Mouse (Mus musculus): ENCODE measurements around the gene Pagr1a. TPM values are rescaled to one million over a fixed set of nuclear protein-coding genes. Genes with fewer than 3 reads are reported as not detected.
A peak's percentile ranks its signal among the peaks of the same experiment; 100 is the strongest.

The Pagr1a gene
- polyA plus RNA-seq, 1 experiment from 2014 or later, result 56.6 TPM

GRCm38 (mm10) chr7:127017950-127018345 is 796 bp upstream of the Pagr1a start:
- peaks cover 10% of the 10 kb centered on the region; the same call in 1 of the 2 replicates for H3K36me3 ChIP-seq (ENCODE audit: control insufficient read depth, insufficient read depth, low read length)
- H3K4me1 ChIP-seq (ENCODE audit: control insufficient read depth, insufficient read depth, low read length), result peaks cover 70% of the 10 kb centered on the region
- peak overlapping the region; percentile 8 for H3K4me3 ChIP-seq (replicated peaks; ENCODE audit: low read length)
- WGBS, result 35% methylated on average over 6 of the region's 6 CpGs
- H3K4me2 ChIP-seq (ENCODE audit: low read depth, low read length), result peak overlapping the region; percentile 84
- no peak for ATAC-seq (ENCODE audit: insufficient read depth, low FRiP score)
- peak overlapping the region; percentile 65 for H3K9ac ChIP-seq (ENCODE audit: low read length)
- H3K27ac ChIP-seq (ENCODE audit: low read length), result peak overlapping the region; percentile 66
- no peaks in the 10 kb centered on the region for H3K9me3 ChIP-seq (replicated peaks; ENCODE audit: control insufficient read depth, low read length)
- H3K27me3 ChIP-seq (ENCODE audit: control insufficient read depth, insufficient read depth, low read length), result no peaks in the 10 kb centered on the region

GRCm38 (mm10) chr7:127016486-127016938 is 640 bp downstream of the Pagr1a start:
- Histone ChIP-seq H3K4me3 (replicated peaks; ENCODE audit: low read length) (peak overlapping the region; percentile 63), H3K27me3 (ENCODE audit: control insufficient read depth, insufficient read depth, low read length) (no peaks in the 10 kb centered on the region), H3K9ac (ENCODE audit: low read length) (peak overlapping the region; percentile 91), H3K4me2 (ENCODE audit: low read depth, low read length) (peak overlapping the region; percentile 85), H3K36me3 (ENCODE audit: control insufficient read depth, insufficient read depth, low read length) (peaks cover 8% of the 10 kb centered on the region; the same call in 1 of the 2 replicates), H3K27ac (ENCODE audit: low read length) (peak overlapping the region; percentile 98), H3K9me3 (replicated peaks; ENCODE audit: control insufficient read depth, low read length) (no peaks in the 10 kb centered on the region), H3K4me1 (ENCODE audit: control insufficient read depth, insufficient read depth, low read length) (peaks cover 58% of the 10 kb centered on the region)
- WGBS, result under 1% methylated on average over 22 of the region's 22 CpGs
- peak; percentile 48 for ATAC-seq (ENCODE audit: insufficient read depth, low FRiP score)

- H3K4me3 ChIP-seq (replicated peaks; ENCODE audit: low read length), result peak within 1 kb of the TSS; percentile 63
- no peaks in the 10 kb centered on the region for H3K9me3 ChIP-seq (replicated peaks; ENCODE audit: control insufficient read depth, low read length)
- peak within 1 kb of the TSS; percentile 91 for H3K9ac ChIP-seq (ENCODE audit: low read length)
- peak within 1 kb of the TSS; percentile 98 for H3K27ac ChIP-seq (ENCODE audit: low read length)
- H3K27me3 ChIP-seq (ENCODE audit: control insufficient read depth, insufficient read depth, low read length), result no peaks in the 10 kb centered on the region
- H3K4me1 ChIP-seq (ENCODE audit: control insufficient read depth, insufficient read depth, low read length), result peaks cover 56% of the 10 kb centered on the region
- H3K36me3 ChIP-seq (ENCODE audit: control insufficient read depth, insufficient read depth, low read length), result peaks cover 8% of the 10 kb centered on the region; the same call in 1 of the 2 replicates
- no peak for ATAC-seq (ENCODE audit: insufficient read depth, low FRiP score)
- peak within 1 kb of the TSS; percentile 85 for H3K4me2 ChIP-seq (ENCODE audit: low read depth, low read length)
These were observed 869 bp downstream of the Pagr1a start, which contains the start of gene Pagr1b for GRCm38 (mm10) chr7:127016481-127016485. Pagr1b (minus strand) TSS chr7:127016484.

- H3K4me2 ChIP-seq (ENCODE audit: low read depth, low read length), result peak overlapping the region; percentile 85
- peaks cover 54% of the 10 kb centered on the region for H3K4me1 ChIP-seq (ENCODE audit: control insufficient read depth, insufficient read depth, low read length)
- peak; percentile 19; the same call in 1 of the 2 replicates for ATAC-seq (ENCODE audit: insufficient read depth, low FRiP score)
- H3K9ac ChIP-seq (ENCODE audit: low read length), result peak overlapping the region; percentile 91
- H3K27ac ChIP-seq (ENCODE audit: low read length), result peak overlapping the region; percentile 98
- H3K36me3 ChIP-seq (ENCODE audit: control insufficient read depth, insufficient read depth, low read length), result peaks cover 8% of the 10 kb centered on the region; the same call in 1 of the 2 replicates
- 3% methylated on average over 10 of the region's 10 CpGs for WGBS
- H3K9me3 ChIP-seq (replicated peaks; ENCODE audit: control insufficient read depth, low read length), result no peaks in the 10 kb centered on the region
- H3K4me3 ChIP-seq (replicated peaks; ENCODE audit: low read length), result peak overlapping the region; percentile 63
- H3K27me3 ChIP-seq (ENCODE audit: control insufficient read depth, insufficient read depth, low read length), result no peaks in the 10 kb centered on the region
These were observed 1.1 kb downstream of the Pagr1a start for GRCm38 (mm10) chr7:127016081-127016480.

GRCm38 (mm10) chr7:127014993-127015392 is 2.2 kb downstream of the Pagr1a start:
- no peak overlapping the region for H3K27ac ChIP-seq (ENCODE audit: low read length)
- H3K4me3 ChIP-seq (replicated peaks; ENCODE audit: low read length), result peak overlapping the region; percentile 60; the same call in 1 of the 2 replicates
- peaks cover 50% of the 10 kb centered on the region for H3K4me1 ChIP-seq (ENCODE audit: control insufficient read depth, insufficient read depth, low read length)
- H3K9ac ChIP-seq (ENCODE audit: low read length), result no peak overlapping the region; the same call in 1 of the 2 replicates
- H3K27me3 ChIP-seq (ENCODE audit: control insufficient read depth, insufficient read depth, low read length), result no peaks in the 10 kb centered on the region
- H3K9me3 ChIP-seq (replicated peaks; ENCODE audit: control insufficient read depth, low read length), result no peaks in the 10 kb centered on the region
- 91% methylated on average over 12 of the region's 12 CpGs for WGBS
- no peak for ATAC-seq (ENCODE audit: insufficient read depth, low FRiP score)
- peaks cover 8% of the 10 kb centered on the region; the same call in 1 of the 2 replicates for H3K36me3 ChIP-seq (ENCODE audit: control insufficient read depth, insufficient read depth, low read length)
- H3K4me2 ChIP-seq (ENCODE audit: low read depth, low read length), result no peak overlapping the region

- peaks cover 46% of the 10 kb centered on the region for H3K4me1 ChIP-seq (ENCODE audit: control insufficient read depth, insufficient read depth, low read length)
- WGBS, result 20% methylated on average over 11 of the region's 11 CpGs
- H3K9ac ChIP-seq (ENCODE audit: low read length), result peak within 1 kb of the TSS; percentile 65
- H3K9me3 ChIP-seq (replicated peaks; ENCODE audit: control insufficient read depth, low read length), result no peaks in the 10 kb centered on the region
- peak within 1 kb of the TSS; percentile 63 for H3K4me3 ChIP-seq (replicated peaks; ENCODE audit: low read length)
- H3K4me2 ChIP-seq (ENCODE audit: low read depth, low read length), result peak within 1 kb of the TSS; percentile 85
- H3K36me3 ChIP-seq (ENCODE audit: control insufficient read depth, insufficient read depth, low read length), result peaks cover 8% of the 10 kb centered on the region; the same call in 1 of the 2 replicates
- no peak for ATAC-seq (ENCODE audit: insufficient read depth, low FRiP score)
- H3K27ac ChIP-seq (ENCODE audit: low read length), result peak within 1 kb of the TSS; percentile 70
- no peaks in the 10 kb centered on the region for H3K27me3 ChIP-seq (ENCODE audit: control insufficient read depth, insufficient read depth, low read length)
These were observed 2.8 kb downstream of the Pagr1a start, which contains the start of gene Mvp for GRCm38 (mm10) chr7:127014320-127014719. Mvp (minus strand) TSS chr7:127014621.

- peaks cover 44% of the 10 kb centered on the region for H3K4me1 ChIP-seq (ENCODE audit: control insufficient read depth, insufficient read depth, low read length)
These were observed 3.8 kb downstream of the Pagr1a start for GRCm38 (mm10) chr7:127013385-127013784.

GRCm38 (mm10) chr7:127012845-127013244 is 4.3 kb downstream of the Pagr1a start:
- no peaks in the 10 kb centered on the region for H3K9me3 ChIP-seq (replicated peaks; ENCODE audit: control insufficient read depth, low read length)
- no peaks in the 10 kb centered on the region for H3K27me3 ChIP-seq (ENCODE audit: control insufficient read depth, insufficient read depth, low read length)
- no peak overlapping the region for H3K9ac ChIP-seq (ENCODE audit: low read length)
- WGBS, result 96% methylated on average over 10 of the region's 10 CpGs
- H3K36me3 ChIP-seq (ENCODE audit: control insufficient read depth, insufficient read depth, low read length), result peaks cover 8% of the 10 kb centered on the region; the same call in 1 of the 2 replicates
- H3K27ac ChIP-seq (ENCODE audit: low read length), result no peak overlapping the region
- no peak overlapping the region for H3K4me3 ChIP-seq (replicated peaks; ENCODE audit: low read length)
- H3K4me2 ChIP-seq (ENCODE audit: low read depth, low read length), result no peak overlapping the region
- no peak for ATAC-seq (ENCODE audit: insufficient read depth, low FRiP score)
- H3K4me1 ChIP-seq (ENCODE audit: control insufficient read depth, insufficient read depth, low read length), result peaks cover 42% of the 10 kb centered on the region

More at GRCm38 (mm10) chr7:127013385-127013784, 3.8 kb downstream of the Pagr1a start:
- Histone ChIP-seq H3K36me3 (ENCODE audit: control insufficient read depth, insufficient read depth, low read length) (peaks cover 8% of the 10 kb centered on the region; the same call in 1 of the 2 replicates), H3K9me3 (replicated peaks; ENCODE audit: control insufficient read depth, low read length) (no peaks in the 10 kb centered on the region), H3K9ac (ENCODE audit: low read length) (no peak overlapping the region), H3K27me3 (ENCODE audit: control insufficient read depth, insufficient read depth, low read length) (no peaks in the 10 kb centered on the region), H3K27ac (ENCODE audit: low read length) (no peak overlapping the region), H3K4me3 (replicated peaks; ENCODE audit: low read length) (no peak overlapping the region), H3K4me2 (ENCODE audit: low read depth, low read length) (peak overlapping the region; percentile 55)
- ATAC-seq (ENCODE audit: insufficient read depth, low FRiP score), result no peak
- 95% methylated on average over 6 of the region's 6 CpGs for WGBS

GRCm38 (mm10) chr7:127012374-127012773 is 4.8 kb downstream of the Pagr1a start:
- peaks cover 8% of the 10 kb centered on the region; the same call in 1 of the 2 replicates for H3K36me3 ChIP-seq (ENCODE audit: control insufficient read depth, insufficient read depth, low read length)
- no peaks in the 10 kb centered on the region for H3K9me3 ChIP-seq (replicated peaks; ENCODE audit: control insufficient read depth, low read length)
- no peaks in the 10 kb centered on the region for H3K27me3 ChIP-seq (ENCODE audit: control insufficient read depth, insufficient read depth, low read length)
- H3K9ac ChIP-seq (ENCODE audit: low read length), result no peak overlapping the region
- H3K4me1 ChIP-seq (ENCODE audit: control insufficient read depth, insufficient read depth, low read length), result peaks cover 37% of the 10 kb centered on the region
- WGBS, result 79% methylated on average over 6 of the region's 6 CpGs
- no peak overlapping the region for H3K27ac ChIP-seq (ENCODE audit: low read length)
- no peak overlapping the region for H3K4me3 ChIP-seq (replicated peaks; ENCODE audit: low read length)
- ATAC-seq (ENCODE audit: insufficient read depth, low FRiP score), result no peak
- no peak overlapping the region for H3K4me2 ChIP-seq (ENCODE audit: low read depth, low read length)
